In the genomic region with DNA sequence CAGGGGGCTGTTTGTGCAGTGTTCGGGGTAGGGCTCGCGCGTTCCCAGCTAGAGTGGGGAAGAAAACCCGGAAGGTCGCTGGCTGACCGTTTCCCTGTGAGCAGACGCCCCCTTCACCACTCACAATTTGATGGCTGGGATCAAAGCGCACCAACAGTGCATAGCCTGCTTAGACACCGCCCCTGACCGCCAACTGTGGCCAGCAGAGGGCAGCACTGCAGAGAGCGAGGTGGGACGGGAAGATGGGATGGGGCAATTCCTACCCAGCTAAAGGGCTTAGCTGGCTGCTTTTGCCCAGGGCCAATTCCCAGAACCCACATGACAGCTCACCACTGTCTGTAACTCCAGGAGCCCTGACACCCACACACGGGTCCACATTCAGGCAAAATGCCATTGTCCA, we compare ENCODE assay signal across 8 mouse cellular contexts. TPM values are rescaled to one million over a fixed set of nuclear protein-coding genes. Genes with fewer than 3 reads are reported as not detected.
DNase-seq lines count a peak whose midpoint lies in the region; ATAC-seq and TF ChIP-seq lines count a peak whose summit lies in the region.

No protein-coding gene starts in this region.

- TF ChIP-seq POLR2A in liver, adult 2 months (IDR thresholded peaks at IDR 0.05; ENCODE audit: extremely low read depth, insufficient read depth, low read length): no peak

- H3K4me2 ChIP-seq in forebrain, embryonic 11.5 days (ENCODE audit: low read depth, low read length, severe bottlenecking): no peak overlapping the region
- H3K4me2 ChIP-seq in forebrain, embryonic 14.5 days (ENCODE audit: low read length): no peak overlapping the region
- H3K4me2 ChIP-seq in embryonic facial prominence, embryonic 11.5 days (ENCODE audit: low read depth, low read length): no peak overlapping the region

- ATAC-seq in forebrain, embryonic 11.5 days (replicated peaks; ENCODE audit: low FRiP score): no peak
- no peak for ATAC-seq in forebrain, embryonic 14.5 days
- ATAC-seq in embryonic facial prominence, embryonic 11.5 days (replicated peaks; ENCODE audit: insufficient number of reproducible peaks, low FRiP score, low TSS enrichment, low read depth): no peak

- peak; percentile 92 for TF ChIP-seq CTCF in liver, adult 2 months (IDR thresholded peaks at IDR 0.05; ENCODE audit: low read depth, low read length)

- H3K36me3 ChIP-seq in forebrain, embryonic 11.5 days (ENCODE audit: control insufficient read depth, insufficient read depth, low read length): no peaks in the 10 kb centered on the region
- H3K36me3 ChIP-seq in forebrain, embryonic 14.5 days (ENCODE audit: control insufficient read depth, insufficient read depth, low read length): no peaks in the 10 kb centered on the region
- H3K36me3 ChIP-seq in embryonic facial prominence, embryonic 11.5 days (replicated peaks; ENCODE audit: control insufficient read depth, insufficient read depth, low read depth, low read length): no peaks in the 10 kb centered on the region
- H3K36me3 ChIP-seq in liver, adult 2 months (ENCODE audit: control insufficient read depth, insufficient read depth, low read length): no peaks in the 10 kb centered on the region

- no peaks in the 10 kb centered on the region for H3K9me3 ChIP-seq in forebrain, embryonic 11.5 days (ENCODE audit: control insufficient read depth, low read length)
- no peaks in the 10 kb centered on the region for H3K9me3 ChIP-seq in forebrain, embryonic 14.5 days (replicated peaks; ENCODE audit: control insufficient read depth, low read length)
- no peaks in the 10 kb centered on the region for H3K9me3 ChIP-seq in embryonic facial prominence, embryonic 11.5 days (replicated peaks; ENCODE audit: control insufficient read depth, low read length)

- no peak overlapping the region for H3K4me3 ChIP-seq in forebrain, embryonic 11.5 days (ENCODE audit: low read depth, low read length)
- no peak overlapping the region for H3K4me3 ChIP-seq in forebrain, embryonic 14.5 days (ENCODE audit: low read depth, low read length)
- H3K4me3 ChIP-seq in embryonic facial prominence, embryonic 11.5 days (ENCODE audit: low read depth, low read length): no peak overlapping the region
- no peak overlapping the region for H3K4me3 ChIP-seq in liver, adult 2 months (ENCODE audit: insufficient read depth, low read depth, low read length)

- DNase-seq in forebrain, embryonic 11.5 days (ENCODE audit: low spot score): peak; percentile 78
- no peak for DNase-seq in forebrain, embryonic 14.5 days (ENCODE audit: low spot score)
- DNase-seq in right cerebral cortex, postnatal 4 days: peak; percentile 71
- DNase-seq in right cerebral cortex, adult 2 months (ENCODE audit: low spot score in 2 of 2): no peak
- DNase-seq in embryonic facial prominence, embryonic 11.5 days (ENCODE audit: low spot score): peak; percentile 61
- no peak for DNase-seq in liver, adult 2 months (ENCODE audit: extremely low read depth, low read depth, low spot score)
- DNase-seq in ovary, postnatal 14 days (ENCODE audit: low spot score): peak; percentile 54
- DNase-seq in frontal cortex, postnatal 14 days (ENCODE audit: low spot score in 2 of 2): no peak

- 44% methylated on average over 14 of the region's 14 CpGs for WGBS in forebrain, embryonic 11.5 days
- WGBS in forebrain, embryonic 14.5 days: 55% methylated on average over 14 of the region's 14 CpGs
- 39% methylated on average over 14 of the region's 14 CpGs for WGBS in embryonic facial prominence, embryonic 11.5 days
- 42% methylated on average over 14 of the region's 14 CpGs for WGBS in liver, adult 2 months

- no peak overlapping the region for H3K27ac ChIP-seq in forebrain, embryonic 11.5 days (ENCODE audit: low read depth, low read length)
- H3K27ac ChIP-seq in forebrain, embryonic 14.5 days (ENCODE audit: low read depth, low read length): no peak overlapping the region
- H3K27ac ChIP-seq in embryonic facial prominence, embryonic 11.5 days (replicated peaks; ENCODE audit: low read depth, low read length): no peak overlapping the region
- H3K27ac ChIP-seq in liver, adult 2 months (replicated peaks; ENCODE audit: insufficient read depth, low read depth, low read length): no peak overlapping the region

- no peaks in the 10 kb centered on the region for H3K79me2 ChIP-seq in liver, adult 2 months (ENCODE audit: control insufficient read depth, insufficient read depth, low read length)

- H3K9ac ChIP-seq in forebrain, embryonic 11.5 days (ENCODE audit: low read length): no peak overlapping the region
- H3K9ac ChIP-seq in forebrain, embryonic 14.5 days (ENCODE audit: low read length): no peak overlapping the region
- no peak overlapping the region for H3K9ac ChIP-seq in embryonic facial prominence, embryonic 11.5 days (replicated peaks; ENCODE audit: low read length)
- no peak overlapping the region for H3K9ac ChIP-seq in liver, adult 2 months (ENCODE audit: low read depth, low read length)

- no peaks in the 10 kb centered on the region for H3K4me1 ChIP-seq in forebrain, embryonic 11.5 days (replicated peaks; ENCODE audit: control insufficient read depth, insufficient read depth, low read length)
- H3K4me1 ChIP-seq in forebrain, embryonic 14.5 days (ENCODE audit: control insufficient read depth, insufficient read depth, low read length): no peaks in the 10 kb centered on the region
- H3K4me1 ChIP-seq in embryonic facial prominence, embryonic 11.5 days (ENCODE audit: control insufficient read depth, insufficient read depth, low read length): no peaks in the 10 kb centered on the region
- no peaks in the 10 kb centered on the region for H3K4me1 ChIP-seq in liver, adult 2 months (ENCODE audit: control insufficient read depth, insufficient read depth, low read length)

- no peaks in the 10 kb centered on the region for H3K27me3 ChIP-seq in forebrain, embryonic 11.5 days (ENCODE audit: control insufficient read depth, insufficient read depth, low read length)
- H3K27me3 ChIP-seq in forebrain, embryonic 14.5 days (replicated peaks; ENCODE audit: control insufficient read depth, insufficient read depth, low read length): no peaks in the 10 kb centered on the region
- H3K27me3 ChIP-seq in embryonic facial prominence, embryonic 11.5 days (ENCODE audit: control insufficient read depth, insufficient read depth, low read length): no peaks in the 10 kb centered on the region
- H3K27me3 ChIP-seq in liver, adult 2 months (ENCODE audit: control insufficient read depth, insufficient read depth, low read length): no peaks in the 10 kb centered on the region

RNA-seq across cellular contexts. Expression of gene Hsbp1, which starts 14.5 kb away (rescaled TPM):
- polyA plus RNA-seq in forebrain, embryonic 11.5 days (2014; fragmentation: Nextera tagmentation; extraction: Ambion mirVana): 301 and 310 TPM in 2 replicates
- polyA plus RNA-seq in forebrain, embryonic 14.5 days (2014; fragmentation: Nextera tagmentation; extraction: Ambion mirVana): 593 and 648 TPM in 2 replicates
- polyA plus RNA-seq in embryonic facial prominence, embryonic 11.5 days (2014; fragmentation: Nextera tagmentation; extraction: Ambion mirVana): 311 and 315 TPM in 2 replicates
- 62.1 and 69.2 TPM in 2 replicates for total RNA-seq in liver, adult 2 months (2014; rRNA removed)
- 65.3 and 82.8 TPM in 2 replicates for polyA plus RNA-seq in liver, adult 2 months (2012; rRNA removed)

RNA-seq across cellular contexts. Expression of gene Mlycd, which starts 35.8 kb away (rescaled TPM):
- 12.0 and 13.5 TPM in 2 replicates for polyA plus RNA-seq in forebrain, embryonic 11.5 days (2014; fragmentation: Nextera tagmentation; extraction: Ambion mirVana)
- 12.3 and 16.6 TPM in 2 replicates for polyA plus RNA-seq in forebrain, embryonic 14.5 days (2014; fragmentation: Nextera tagmentation; extraction: Ambion mirVana)
- polyA plus RNA-seq in embryonic facial prominence, embryonic 11.5 days (2014; fragmentation: Nextera tagmentation; extraction: Ambion mirVana): 9.8 and 10.4 TPM in 2 replicates
- 57.3 and 68.1 TPM in 2 replicates for total RNA-seq in liver, adult 2 months (2014; rRNA removed)
- 112 and 115 TPM in 2 replicates for polyA plus RNA-seq in liver, adult 2 months (2012; rRNA removed)

Comparison
In these comparisons a context has a peak if more than half of its experiments do, and no peak if none do; other contexts are left out.
1. DNase-seq: peak in forebrain, embryonic 11.5 days (single experiment), right cerebral cortex, postnatal 4 days (single experiment), embryonic facial prominence, embryonic 11.5 days (single experiment) and ovary, postnatal 14 days (single experiment); none in forebrain, embryonic 14.5 days (single experiment), right cerebral cortex, adult 2 months (0 of 2), liver, adult 2 months (single experiment) and frontal cortex, postnatal 14 days (0 of 2).